8 mouse cellular contexts compared by ENCODE assay signal in genomic region chr17:24696011-24696697, GRCm38 (mm10). TPM values are rescaled to one million over a fixed set of nuclear protein-coding genes. Genes with fewer than 3 reads are reported as not detected.
DNase-seq lines count a peak whose midpoint lies in the region; ATAC-seq lines count a peak whose summit lies in the region.

Gene Gfer (minus strand): TSS chr17:24696156.
Gene Noxo1 (plus strand): TSS chr17:24696234.

- peak within 1 kb of the TSS; percentile 78 for H3K4me3 ChIP-seq in hindbrain, embryonic 13.5 days

- under 1% methylated on average over 69 of the region's 76 CpGs for WGBS in hindbrain, embryonic 13.5 days

- H3K27me3 ChIP-seq in hindbrain, embryonic 13.5 days = peaks cover 11% of the 10 kb centered on the region; the same call in 1 of the 2 replicates

- H3K9ac ChIP-seq in hindbrain, embryonic 13.5 days = peak within 1 kb of the TSS; percentile 88

- ATAC-seq in hindbrain, embryonic 13.5 days (ENCODE audit: low FRiP score) = peak; percentile 87

- H3K4me2 ChIP-seq in hindbrain, embryonic 13.5 days = peak within 1 kb of the TSS; percentile 78

- peaks cover 37% of the 10 kb centered on the region for H3K36me3 ChIP-seq in hindbrain, embryonic 13.5 days

- peaks cover 37% of the 10 kb centered on the region for H3K4me1 ChIP-seq in hindbrain, embryonic 13.5 days (replicated peaks)

- no peaks in the 10 kb centered on the region for H3K9me3 ChIP-seq in hindbrain, embryonic 13.5 days

- peak; percentile 94 for DNase-seq in NIH3T3 (ENCODE audit: low read depth)
- DNase-seq in cerebellum, postnatal 10 days = peak; percentile 93 to 96
- DNase-seq in frontal cortex, postnatal 14 days (ENCODE audit: low spot score in 2 of 2) = peak; percentile 44 to 69
- DNase-seq in left cerebral cortex, adult 11 months (ENCODE audit: low spot score) = peak; percentile 73
- peak; percentile 91 to 94 for DNase-seq in lung, postnatal 4 days
- DNase-seq in retina, postnatal 7 days (ENCODE audit: low read depth, low spot score) = peak; percentile 77
- peak; percentile 83 for DNase-seq in urinary bladder, adult 2 months (ENCODE audit: low spot score)

- peak within 1 kb of the TSS; percentile 90 for H3K27ac ChIP-seq in hindbrain, embryonic 13.5 days

RNA-seq across cellular contexts. Expression of gene Gfer, which starts in this region (rescaled TPM):
- 38.7 and 38.9 TPM in 2 replicates for polyA plus RNA-seq in hindbrain, embryonic 13.5 days (2015; fragmentation: Nextera tagmentation; extraction: Ambion mirVana)
- polyA plus RNA-seq in urinary bladder, adult 2 months (2012; rRNA removed) = 21.0 and 23.7 TPM in 2 replicates

RNA-seq across cellular contexts. Expression of gene Noxo1, which starts in this region (rescaled TPM):
- polyA plus RNA-seq in hindbrain, embryonic 13.5 days (2015; fragmentation: Nextera tagmentation; extraction: Ambion mirVana) = 2.9 and 3.4 TPM in 2 replicates
- 7.6 and 10.7 TPM in 2 replicates for polyA plus RNA-seq in urinary bladder, adult 2 months (2012; rRNA removed)

Comparison
In these comparisons a context has a peak if more than half of its experiments do, and no peak if none do; other contexts are left out.
1. Peak in every context shown above with its lines: DNase-seq, ATAC-seq, H3K4me3 ChIP-seq and H3K27ac ChIP-seq.